Mouse (Mus musculus) bone marrow, adult 2 months (tissue): ENCODE results near the gene Kdr. TPM values are rescaled to one million over a fixed set of nuclear protein-coding genes. Genes with fewer than 3 reads are reported as not detected.
A peak's percentile ranks its signal among the peaks of the same experiment; 100 is the strongest.

Experiments
- H3K27ac ChIP-seq: fragments of 200-500 bp; 2 replicates; pipeline ENCODE4 v1.5.1; 2012; ENCODE audit warnings: low read depth, mild to moderate bottlenecking, control low read depth, inconsistent platforms, low read length; ENCODE audit not compliant: control insufficient read depth, poor library complexity, insufficient read depth
- H3K4me1 ChIP-seq: fragments of 200-500 bp; 2 replicates; pipeline ENCODE4 v1.6.1; 2011; ENCODE audit warnings: low read length; ENCODE audit not compliant: control insufficient read depth, insufficient read depth
- H3K4me3 ChIP-seq: fragments of 200-500 bp; replicated peaks from 2 replicates; pipeline ENCODE3; 2011; ENCODE audit warnings: mild to moderate bottlenecking, low read depth, low read length, control low read depth; ENCODE audit not compliant: control insufficient read depth
- CTCF ChIP-seq: fragments of 200-500 bp; IDR thresholded peaks from 2 replicates; pipeline ENCODE4 v1.5.1; 2011; ENCODE audit warnings: low read length, control low read depth; ENCODE audit not compliant: control insufficient read depth, insufficient read depth
- POLR2A ChIP-seq: fragments of 200-500 bp; IDR thresholded peaks from 2 replicates; pipeline ENCODE4 v1.6.1; 2011; ENCODE audit warnings: low read depth, mild to moderate bottlenecking, control low read depth, low read length, borderline replicate concordance; ENCODE audit not compliant: control insufficient read depth
- WGBS: fragments of 180-500 bp; shearing (Covaris S2); methylation state at CpG from one replicate; pipeline ENCODE4 v1.1.7; 2018; 5-methylcytosine and 5-hydroxymethylcytosine counted together
- polyA plus RNA-seq: library from polyadenylated mRNA; stranded (reverse); fragments of >200 nt; gene quantifications from 2 replicates; pipeline ENCODE4 v1.2.4, GENCODE M21; 2011; ENCODE audit warnings: low replicate concordance; ENCODE audit not compliant: missing spikeins, insufficient read depth, insufficient read length

Gene Kdr
- polyA plus RNA-seq, 1 experiment, result 4.2 TPM

DNA sequence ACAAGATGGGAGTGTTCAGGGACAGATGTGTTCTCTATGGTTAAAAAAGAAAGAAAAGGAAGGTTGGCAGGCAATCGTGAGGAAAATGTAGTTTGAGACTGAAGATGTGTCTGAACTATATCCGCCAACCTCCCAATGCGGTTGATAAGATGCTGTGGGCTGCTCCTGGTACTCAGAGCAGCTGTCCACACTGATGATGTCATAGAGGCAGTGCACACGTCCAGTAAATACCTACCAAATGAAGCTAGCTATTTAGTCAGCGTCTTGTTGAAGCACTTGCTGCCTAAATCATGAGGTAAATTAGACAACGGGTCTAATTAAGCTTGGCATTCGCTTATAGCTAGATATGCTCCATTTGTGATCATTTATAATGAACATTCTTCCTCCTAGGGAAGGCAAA is 28.1 kb upstream of the Kdr start:
- H3K4me1 ChIP-seq, result no peaks in the 10 kb centered on the region
- no peak for TF ChIP-seq POLR2A
- no peak for TF ChIP-seq CTCF
- no peak overlapping the region for H3K4me3 ChIP-seq
- 86% methylated on average over 7 of the region's 7 CpGs for WGBS
- H3K27ac ChIP-seq, result no peak overlapping the region

DNA sequence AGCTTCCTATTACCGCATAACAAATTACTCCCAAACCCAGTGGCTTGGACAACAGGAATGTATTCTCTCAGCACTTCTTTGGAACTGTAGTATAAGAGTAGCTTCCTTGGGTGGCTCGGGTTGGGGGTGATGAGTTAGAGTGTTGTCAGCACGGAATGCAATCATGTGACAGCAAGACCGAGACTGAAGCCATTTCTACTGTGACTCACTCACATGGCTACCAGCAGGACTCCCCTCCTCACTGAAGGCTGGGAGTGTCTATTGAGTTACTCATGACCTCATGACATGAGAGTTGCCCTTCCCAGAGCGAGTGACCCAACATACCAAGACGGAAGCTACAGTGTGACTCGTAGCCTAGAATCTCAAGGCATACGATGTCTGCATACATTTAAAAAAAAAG is 12.0 kb upstream of the Kdr start:
- H3K4me1 ChIP-seq, result no peaks in the 10 kb centered on the region
- no peak overlapping the region for H3K4me3 ChIP-seq
- TF ChIP-seq POLR2A (no peak), CTCF (no peak)
- WGBS, result 84% methylated on average over 8 of the region's 8 CpGs
- H3K27ac ChIP-seq, result no peak overlapping the region

DNA sequence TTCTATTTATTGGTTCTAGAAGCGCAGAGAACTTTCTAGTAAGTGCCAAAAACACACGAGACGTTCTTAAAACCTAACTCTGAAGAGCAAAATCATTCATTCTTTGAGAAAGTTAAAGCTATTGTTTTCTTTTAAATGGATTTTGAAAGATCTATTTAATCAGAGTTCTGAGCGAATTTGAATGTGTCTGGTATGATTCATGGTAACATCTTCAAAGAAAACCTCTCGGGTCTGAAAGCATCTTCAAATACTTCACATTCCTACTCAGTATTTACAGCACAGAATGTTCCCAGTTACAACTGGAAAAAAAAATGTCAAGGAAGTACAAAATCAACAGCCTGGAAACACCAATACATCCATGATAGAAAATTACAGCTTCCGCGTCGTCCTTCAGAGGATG is 9.3 kb upstream of the Kdr start:
- Histone ChIP-seq H3K4me1 (no peaks in the 10 kb centered on the region), H3K4me3 (no peak overlapping the region), H3K27ac (no peak overlapping the region)
- TF ChIP-seq POLR2A, result no peak
- TF ChIP-seq CTCF, result no peak
- WGBS, result 85% methylated on average over 8 of the region's 8 CpGs

DNA sequence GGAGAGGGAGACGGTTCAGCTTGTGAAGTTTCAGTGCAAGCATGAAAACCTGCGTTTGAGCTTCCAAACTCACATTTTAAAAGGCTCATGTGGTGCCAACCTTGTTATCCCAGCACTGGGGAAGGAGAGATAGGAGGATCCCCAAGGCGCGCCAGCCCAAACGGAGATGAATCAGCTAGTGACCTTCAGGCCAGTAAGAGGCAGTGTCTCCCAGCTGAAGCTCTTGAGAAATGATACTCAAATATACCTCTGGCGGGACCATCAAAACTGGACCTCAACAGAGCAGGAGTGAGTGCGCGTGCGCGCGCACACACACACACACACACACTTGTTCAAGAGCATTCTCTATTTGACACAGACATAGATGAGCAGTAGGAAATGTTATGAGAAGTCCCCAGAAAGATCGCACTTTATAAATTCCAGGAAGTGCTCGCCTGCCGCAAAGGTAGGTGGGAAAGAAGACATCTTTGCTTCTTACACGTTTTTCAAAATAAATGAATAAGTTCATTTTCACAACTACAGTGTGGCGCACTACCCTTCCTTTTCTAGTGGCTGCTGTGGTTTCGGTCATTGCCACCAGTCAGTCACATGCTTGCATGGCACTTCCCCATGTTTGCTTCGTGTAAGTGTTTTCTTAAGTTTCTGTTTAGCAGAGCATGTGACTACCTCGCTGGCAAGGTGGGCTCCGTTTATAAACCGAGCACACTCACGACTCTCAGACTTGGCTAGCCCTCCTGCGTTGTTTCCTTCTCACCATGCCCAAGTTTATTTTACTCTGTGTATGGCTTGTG is 2.5 kb upstream of the Kdr start:
- TF ChIP-seq POLR2A (no peak), CTCF (no peak)
- H3K4me1 ChIP-seq, result no peaks in the 10 kb centered on the region
- no peak overlapping the region for H3K4me3 ChIP-seq
- 41% methylated on average over 23 of the region's 23 CpGs for WGBS
- no peak overlapping the region for H3K27ac ChIP-seq

DNA sequence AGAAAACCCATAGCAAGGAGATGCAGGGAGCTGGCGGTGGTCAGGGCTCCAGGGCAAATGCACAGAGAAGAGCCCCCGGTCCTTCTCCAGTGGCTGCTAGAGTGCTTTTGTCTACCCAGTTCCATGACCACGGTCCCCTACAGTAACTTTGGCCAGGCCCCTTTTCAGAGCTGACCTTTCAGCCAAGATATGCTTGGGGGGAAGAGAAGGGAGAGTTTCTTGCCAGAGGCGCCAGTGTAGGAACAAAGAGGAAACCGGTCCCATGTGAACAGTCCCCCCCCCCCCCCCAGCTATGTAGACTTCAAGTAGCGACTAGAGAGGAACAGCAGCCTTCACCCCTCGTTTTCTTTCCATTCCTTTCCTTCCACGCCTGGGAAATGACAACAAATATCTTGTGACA is 850 bp upstream of the Kdr start:
- no peak overlapping the region for H3K4me3 ChIP-seq
- 15% methylated on average over 8 of the region's 8 CpGs for WGBS
- no peak overlapping the region for H3K27ac ChIP-seq
- H3K4me1 ChIP-seq, result no peaks in the 10 kb centered on the region; the same call in 1 of the 2 replicates
- TF ChIP-seq CTCF, result no peak
- TF ChIP-seq POLR2A, result no peak

DNA sequence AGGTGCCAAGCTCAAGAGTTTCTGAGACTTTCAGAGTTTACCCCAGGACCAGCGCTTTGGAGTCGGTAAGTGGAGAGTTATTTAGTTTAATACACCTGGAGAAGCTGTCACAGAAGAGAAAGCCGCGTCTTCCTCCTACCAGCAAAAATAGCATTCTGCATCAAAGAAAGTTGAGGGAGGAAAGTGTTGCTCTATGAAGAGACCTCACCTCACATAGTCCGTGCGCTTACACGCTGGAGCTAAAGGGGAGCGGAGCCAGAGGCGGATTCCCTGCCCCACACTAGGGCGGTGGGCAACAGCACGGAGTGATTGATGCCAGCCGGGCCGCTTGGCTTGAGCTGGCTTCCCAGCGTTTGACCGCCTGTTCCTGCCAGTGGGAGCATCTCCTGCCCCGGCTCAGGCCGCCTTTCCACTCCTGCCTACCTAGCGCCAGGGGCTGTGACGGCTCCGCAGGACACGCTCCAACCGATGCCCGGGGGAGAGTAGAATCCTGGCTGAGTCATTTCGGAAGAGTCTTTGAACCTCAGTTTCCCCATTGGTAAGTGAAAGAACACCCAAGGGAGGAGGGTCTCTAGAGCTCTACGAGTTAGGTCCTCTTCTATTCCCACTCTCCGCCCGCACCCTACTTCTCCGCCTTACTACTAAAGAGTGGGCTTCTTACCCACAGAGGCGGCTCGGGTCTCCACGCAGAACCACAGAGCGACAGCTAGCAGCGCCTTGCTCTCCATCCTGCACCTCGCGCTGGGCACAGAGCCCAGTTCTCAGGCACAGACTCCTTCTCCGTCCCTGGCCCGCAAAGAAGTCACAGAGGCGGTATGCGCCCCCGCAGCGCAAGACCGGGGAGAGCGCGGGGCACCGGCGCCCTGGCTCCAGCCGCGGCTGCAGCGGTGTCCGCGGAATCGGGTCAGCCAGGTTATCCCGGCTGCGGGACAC is 551 bp downstream of the Kdr start:
- TF ChIP-seq CTCF (no peak), POLR2A (0 out of 2 replicates have a peak, but pooled peaks have one; percentile 17)
- 6% methylated on average over 54 of the region's 54 CpGs for WGBS
- peak overlapping the region; percentile 28; the same call in 1 of the 2 replicates for H3K27ac ChIP-seq
- H3K4me1 ChIP-seq, result no peaks in the 10 kb centered on the region; the same call in 1 of the 2 replicates
- peak overlapping the region; percentile 38 for H3K4me3 ChIP-seq

DNA sequence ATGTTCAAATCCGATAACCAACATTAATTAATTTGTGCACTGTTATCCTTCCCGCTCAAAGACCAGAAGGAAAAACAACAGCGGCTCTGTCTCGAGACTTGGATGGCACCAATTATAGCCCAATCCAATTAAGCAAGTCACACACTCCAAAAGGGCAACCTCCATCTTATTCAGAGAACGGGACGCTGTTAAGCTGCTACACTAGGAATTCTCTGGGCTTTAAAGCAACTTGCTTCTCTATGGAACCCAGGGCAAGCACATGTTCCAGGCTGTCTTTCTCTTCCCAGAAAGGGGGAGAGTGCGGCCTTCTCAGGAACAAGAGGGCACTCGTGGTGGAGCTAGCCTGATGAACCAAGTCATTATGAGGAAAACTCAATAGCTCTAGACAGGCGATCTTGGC is 1.6 kb downstream of the Kdr start:
- H3K4me1 ChIP-seq, result no peaks in the 10 kb centered on the region; the same call in 1 of the 2 replicates
- no peak overlapping the region for H3K4me3 ChIP-seq
- no peak for TF ChIP-seq POLR2A
- no peak for TF ChIP-seq CTCF
- 76% methylated on average over 9 of the region's 9 CpGs for WGBS
- H3K27ac ChIP-seq, result no peak overlapping the region

DNA sequence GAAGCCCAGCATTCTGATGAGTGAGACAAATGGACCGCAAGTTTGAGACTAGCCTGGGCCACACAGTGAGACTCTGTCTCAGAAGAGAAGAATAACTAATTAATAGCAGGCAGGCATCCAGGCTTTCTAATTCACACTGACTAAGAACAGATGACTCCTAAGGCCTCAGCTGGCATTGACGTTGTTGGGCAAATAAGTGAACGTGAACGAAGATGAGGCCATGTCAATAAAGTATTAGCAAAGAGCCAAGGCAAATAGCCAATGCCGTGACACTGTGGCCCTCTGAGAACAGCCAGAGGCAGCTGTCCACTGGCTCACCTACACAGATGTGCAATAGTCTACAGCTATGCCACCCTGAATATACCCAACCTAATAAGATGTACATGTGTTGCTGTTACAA is 2.9 kb downstream of the Kdr start:
- H3K4me1 ChIP-seq, result no peaks in the 10 kb centered on the region; the same call in 1 of the 2 replicates
- WGBS, result 84% methylated on average over 5 of the region's 5 CpGs
- no peak overlapping the region for H3K4me3 ChIP-seq
- no peak overlapping the region for H3K27ac ChIP-seq
- TF ChIP-seq POLR2A, result no peak
- no peak for TF ChIP-seq CTCF
